Mouse (Mus musculus): ENCODE measurements around the gene Traf3ip2. TPM values are rescaled to one million over a fixed set of nuclear protein-coding genes. Genes with fewer than 3 reads are reported as not detected.
A peak's percentile ranks its signal among the peaks of the same experiment; 100 is the strongest.

The Traf3ip2 gene
- polyA plus RNA-seq, 1 experiment from 2014 or later: 6.0 TPM

GRCm38 (mm10) chr10:39611234-39611633 is 1.5 kb upstream of the Traf3ip2 start:
- no peaks in the 10 kb centered on the region for H3K9me3 ChIP-seq
- 84% methylated on average over 3 of the region's 3 CpGs for WGBS

GRCm38 (mm10) chr10:39612131-39612530 is 603 bp upstream of the Traf3ip2 start:
- 78% methylated on average over 2 of the region's 2 CpGs for WGBS
- Histone ChIP-seq H3K9ac (no peak overlapping the region), H3K36me3 (replicated peaks) (no peaks in the 10 kb centered on the region), H3K27ac (no peak overlapping the region), H3K27me3 (no peaks in the 10 kb centered on the region), H3K4me1 (peaks cover 32% of the 10 kb centered on the region), H3K4me3 (replicated peaks) (no peak overlapping the region), H3K4me2 (no peak overlapping the region), H3K9me3 (no peaks in the 10 kb centered on the region)
- ATAC-seq (ENCODE audit: low FRiP score): no peak

More at GRCm38 (mm10) chr10:39611234-39611633, 1.5 kb upstream of the Traf3ip2 start:
- no peak overlapping the region for H3K9ac ChIP-seq
- H3K27ac ChIP-seq: no peak overlapping the region
- H3K4me2 ChIP-seq: no peak overlapping the region
- H3K36me3 ChIP-seq (replicated peaks): no peaks in the 10 kb centered on the region
- ATAC-seq (ENCODE audit: low FRiP score): no peak
- H3K27me3 ChIP-seq: no peaks in the 10 kb centered on the region
- H3K4me3 ChIP-seq (replicated peaks): no peak overlapping the region
- peaks cover 32% of the 10 kb centered on the region for H3K4me1 ChIP-seq

GRCm38 (mm10) chr10:39612989-39613831 is 476 bp downstream of the Traf3ip2 start:
- no peaks in the 10 kb centered on the region for H3K27me3 ChIP-seq
- WGBS: 13% methylated on average over 26 of the region's 26 CpGs
- peak; percentile 50; the same call in 1 of the 2 replicates for ATAC-seq (ENCODE audit: low FRiP score)
- H3K4me2 ChIP-seq: peak overlapping the region; percentile 45
- no peaks in the 10 kb centered on the region for H3K36me3 ChIP-seq (replicated peaks)
- peak overlapping the region; percentile 9 for H3K4me3 ChIP-seq (replicated peaks)
- peaks cover 32% of the 10 kb centered on the region for H3K4me1 ChIP-seq
- no peaks in the 10 kb centered on the region for H3K9me3 ChIP-seq
- H3K9ac ChIP-seq: no peak overlapping the region; the same call in 1 of the 2 replicates
- peak overlapping the region; percentile 36 for H3K27ac ChIP-seq

- H3K9ac ChIP-seq: no peak overlapping the region
Measured at GRCm38 (mm10) chr10:39613973-39614372, 1.2 kb downstream of the Traf3ip2 start.

GRCm38 (mm10) chr10:39614676-39615075 is 1.9 kb downstream of the Traf3ip2 start:
- Histone ChIP-seq H3K4me1 (peaks cover 32% of the 10 kb centered on the region), H3K27me3 (no peaks in the 10 kb centered on the region), H3K27ac (no peak overlapping the region), H3K4me3 (replicated peaks) (no peak overlapping the region), H3K4me2 (no peak overlapping the region), H3K9ac (no peak overlapping the region; the same call in 1 of the 2 replicates), H3K9me3 (no peaks in the 10 kb centered on the region), H3K36me3 (replicated peaks) (no peaks in the 10 kb centered on the region)
- WGBS: 41% methylated on average over 6 of the region's 6 CpGs
- no peak for ATAC-seq (ENCODE audit: low FRiP score)

More at GRCm38 (mm10) chr10:39613973-39614372, 1.2 kb downstream of the Traf3ip2 start:
- Histone ChIP-seq H3K9me3 (no peaks in the 10 kb centered on the region), H3K27me3 (no peaks in the 10 kb centered on the region), H3K27ac (no peak overlapping the region), H3K36me3 (replicated peaks) (no peaks in the 10 kb centered on the region), H3K4me2 (peak overlapping the region; percentile 45; the same call in 1 of the 2 replicates), H3K4me3 (replicated peaks) (no peak overlapping the region; the same call in 1 of the 2 replicates), H3K4me1 (peaks cover 32% of the 10 kb centered on the region)
- ATAC-seq (ENCODE audit: low FRiP score): no peak
- 39% methylated on average over 2 of the region's 2 CpGs for WGBS

GRCm38 (mm10) chr10:39615531-39616229 is 2.9 kb downstream of the Traf3ip2 start:
- Histone ChIP-seq H3K27me3 (no peaks in the 10 kb centered on the region), H3K4me2 (no peak overlapping the region), H3K9ac (no peak overlapping the region), H3K36me3 (replicated peaks) (no peaks in the 10 kb centered on the region), H3K4me1 (peaks cover 32% of the 10 kb centered on the region), H3K27ac (no peak overlapping the region), H3K9me3 (no peaks in the 10 kb centered on the region), H3K4me3 (replicated peaks) (no peak overlapping the region)
- ATAC-seq (ENCODE audit: low FRiP score): no peak
- WGBS: 88% methylated on average over 12 of the region's 12 CpGs

GRCm38 (mm10) chr10:39616230-39616590 is 3.5 kb downstream of the Traf3ip2 start:
- Histone ChIP-seq H3K27ac (no peak overlapping the region), H3K36me3 (replicated peaks) (no peaks in the 10 kb centered on the region), H3K9ac (no peak overlapping the region), H3K27me3 (no peaks in the 10 kb centered on the region), H3K4me2 (no peak overlapping the region), H3K4me3 (replicated peaks) (no peak overlapping the region), H3K4me1 (peaks cover 32% of the 10 kb centered on the region), H3K9me3 (no peaks in the 10 kb centered on the region)
- no peak for ATAC-seq (ENCODE audit: low FRiP score)
- 90% methylated on average over 9 of the region's 9 CpGs for WGBS

- no peak overlapping the region for H3K4me2 ChIP-seq
- peaks cover 4% of the 10 kb centered on the region; the same call in 1 of the 2 replicates for H3K36me3 ChIP-seq (replicated peaks)
- no peak overlapping the region for H3K4me3 ChIP-seq (replicated peaks)
- WGBS: 95% methylated on average over 8 of the region's 8 CpGs
- no peak overlapping the region for H3K9ac ChIP-seq
- peaks cover 32% of the 10 kb centered on the region for H3K4me1 ChIP-seq
- H3K27ac ChIP-seq: no peak overlapping the region
- H3K27me3 ChIP-seq: no peaks in the 10 kb centered on the region
- H3K9me3 ChIP-seq: no peaks in the 10 kb centered on the region
- no peak for ATAC-seq (ENCODE audit: low FRiP score)
Measured at GRCm38 (mm10) chr10:39616626-39617025, 3.9 kb downstream of the Traf3ip2 start.

- Histone ChIP-seq H3K4me2 (no peak overlapping the region), H3K9ac (no peak overlapping the region), H3K9me3 (no peaks in the 10 kb centered on the region), H3K4me3 (replicated peaks) (no peak overlapping the region), H3K4me1 (peaks cover 24% of the 10 kb centered on the region), H3K27ac (no peak overlapping the region), H3K36me3 (replicated peaks) (peaks cover 5% of the 10 kb centered on the region; the same call in 1 of the 2 replicates), H3K27me3 (no peaks in the 10 kb centered on the region)
- no peak for ATAC-seq (ENCODE audit: low FRiP score)
- 71% methylated on average over 10 of the region's 10 CpGs for WGBS
Measured at GRCm38 (mm10) chr10:39618431-39618830, 5.7 kb downstream of the Traf3ip2 start.

- Histone ChIP-seq H3K4me1 (peaks cover 20% of the 10 kb centered on the region), H3K4me2 (no peak overlapping the region), H3K4me3 (replicated peaks) (no peak overlapping the region), H3K27me3 (no peaks in the 10 kb centered on the region), H3K27ac (no peak overlapping the region), H3K36me3 (replicated peaks) (peaks cover 5% of the 10 kb centered on the region; the same call in 1 of the 2 replicates), H3K9ac (no peak overlapping the region), H3K9me3 (no peaks in the 10 kb centered on the region)
- ATAC-seq (ENCODE audit: low FRiP score): no peak
- 89% methylated on average over 5 of the region's 5 CpGs for WGBS
Measured at GRCm38 (mm10) chr10:39620626-39621025, 7.9 kb downstream of the Traf3ip2 start.

- no peak overlapping the region for H3K4me3 ChIP-seq (replicated peaks)
- H3K4me1 ChIP-seq: peaks cover 19% of the 10 kb centered on the region
- no peak overlapping the region for H3K4me2 ChIP-seq
- H3K27ac ChIP-seq: no peak overlapping the region; the same call in 1 of the 2 replicates
- H3K27me3 ChIP-seq: no peaks in the 10 kb centered on the region
- H3K36me3 ChIP-seq (replicated peaks): peaks cover 5% of the 10 kb centered on the region; the same call in 1 of the 2 replicates
- H3K9me3 ChIP-seq: no peaks in the 10 kb centered on the region
- H3K9ac ChIP-seq: no peak overlapping the region
- 71% methylated on average over 6 of the region's 6 CpGs for WGBS
- ATAC-seq (ENCODE audit: low FRiP score): no peak
Measured at GRCm38 (mm10) chr10:39623806-39624205, 11.1 kb downstream of the Traf3ip2 start.

- 51% methylated on average over 12 of the region's 12 CpGs for WGBS
- Histone ChIP-seq H3K4me3 (replicated peaks) (no peak overlapping the region), H3K4me1 (peaks cover 30% of the 10 kb centered on the region), H3K27me3 (no peaks in the 10 kb centered on the region), H3K4me2 (no peak overlapping the region), H3K36me3 (replicated peaks) (peaks cover 5% of the 10 kb centered on the region; the same call in 1 of the 2 replicates), H3K27ac (0 out of 2 replicates have a peak overlapping the region, but pooled peaks have one; percentile 0), H3K9me3 (no peaks in the 10 kb centered on the region), H3K9ac (no peak overlapping the region)
- ATAC-seq (ENCODE audit: low FRiP score): no peak
Measured at GRCm38 (mm10) chr10:39624837-39625625, 12.3 kb downstream of the Traf3ip2 start.

All from forebrain, embryonic 12.5 days (tissue).